Mouse (Mus musculus) fibroblast of lung, adult 2 months (primary cell): Measurements from ENCODE around the gene Sdad1.

Experiments
- DNase-seq: peaks from one replicate; pipeline ENCODE4 v3.0.0-alpha.2; 2011; ENCODE audit warnings: low read depth

The Sdad1 gene

GRCm38 (mm10) chr5:92240769-92241168, 69.5 kb downstream of the Sdad1 start:
- DNase-seq = no peak

GRCm38 (mm10) chr5:92239333-92240232, 70.7 kb downstream of the Sdad1 start:
- peak; percentile 51 for DNase-seq

GRCm38 (mm10) chr5:92234939-92235557, 75.2 kb downstream of the Sdad1 start:
- DNase-seq = no peak
